Mouse (Mus musculus): ENCODE results near the gene Gnb1. TPM values are rescaled to one million over a fixed set of nuclear protein-coding genes. Genes with fewer than 3 reads are reported as not detected.

Gnb1 gene
- polyA plus RNA-seq, 1 experiment = 338 TPM

DNA sequence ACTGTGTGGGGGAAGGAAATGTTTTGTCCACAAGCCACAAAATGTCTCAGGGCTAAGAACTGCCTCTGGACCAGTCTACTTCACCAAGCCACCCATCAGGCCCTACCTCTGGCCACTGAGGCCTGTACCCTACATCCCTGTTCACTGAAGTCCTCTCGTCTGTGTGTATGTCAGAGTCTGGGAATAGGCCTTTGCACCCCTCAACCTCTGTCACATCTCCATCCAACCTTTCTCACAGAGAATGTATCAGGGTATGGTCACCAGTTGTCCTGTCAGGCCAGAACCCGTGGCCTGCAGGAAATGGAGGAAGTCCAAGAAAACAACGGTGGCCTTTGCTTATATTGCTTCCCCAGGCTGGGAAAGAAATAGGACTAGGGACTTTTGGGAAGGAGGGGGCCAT, 5.6 kb upstream of the Gnb1 start:
- no peak overlapping the region for H3ac ChIP-seq (ENCODE audit: control insufficient read depth, insufficient read length, low read depth)
- H3K4me3 ChIP-seq (ENCODE audit: insufficient read depth, poor library complexity, severe bottlenecking) = no peak overlapping the region
- H3K27me3 ChIP-seq (ENCODE audit: control insufficient read depth, insufficient read depth, insufficient read length) = no peaks in the 10 kb centered on the region
- TF ChIP-seq USF1 (IDR thresholded peaks at IDR 0.05; ENCODE audit: low read depth) (no peak), MYOD1 (IDR thresholded peaks at IDR 0.05; ENCODE audit: control insufficient read depth, insufficient read length, low read depth) (no peak), MAX (IDR thresholded peaks at IDR 0.05) (no peak), CEBPB (IDR thresholded peaks at IDR 0.05; ENCODE audit: low read depth) (no peak), CTCF (IDR thresholded peaks at IDR 0.05; ENCODE audit: control insufficient read depth, insufficient read depth, insufficient read length) (no peak), MYOG (IDR thresholded peaks at IDR 0.05; ENCODE audit: control insufficient read depth, extremely low read depth, insufficient read length) (no peak), FOSL1 (IDR thresholded peaks at IDR 0.05; ENCODE audit: insufficient read depth, low read length, poor library complexity, severe bottlenecking) (no peak)
- H3K79me3 ChIP-seq (ENCODE audit: low read depth) = no peaks in the 10 kb centered on the region
- no peaks in the 10 kb centered on the region for H3K36me3 ChIP-seq (ENCODE audit: control insufficient read depth, insufficient read depth)
- H3K79me2 ChIP-seq (ENCODE audit: control insufficient read depth, insufficient read depth) = no peaks in the 10 kb centered on the region

DNA sequence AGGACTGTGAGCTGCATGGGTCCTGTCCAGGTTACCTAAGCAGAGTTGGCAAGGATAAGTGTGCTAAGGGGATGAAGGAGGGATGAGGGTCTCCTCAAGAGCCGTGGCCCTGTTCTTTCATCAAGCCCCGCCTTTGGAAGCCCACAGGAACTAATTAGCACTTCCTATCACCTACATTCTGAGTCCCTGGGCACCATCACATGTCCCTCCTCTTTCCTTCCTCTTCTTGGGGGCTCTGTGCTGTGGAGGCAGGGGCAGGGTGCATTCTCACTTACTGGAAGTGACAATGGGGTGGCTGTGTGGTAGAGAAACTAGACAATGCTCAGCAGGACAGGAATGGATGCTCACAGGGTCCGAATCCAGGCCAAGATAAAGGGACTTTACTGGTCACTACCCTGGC, 3.4 kb upstream of the Gnb1 start:
- no peaks in the 10 kb centered on the region for H3K36me3 ChIP-seq (ENCODE audit: control insufficient read depth, insufficient read depth)
- peaks cover 14% of the 10 kb centered on the region for H3K79me3 ChIP-seq (ENCODE audit: low read depth)
- no peak overlapping the region for H3K4me3 ChIP-seq (ENCODE audit: insufficient read depth, poor library complexity, severe bottlenecking)
- TF ChIP-seq CEBPB (IDR thresholded peaks at IDR 0.05; ENCODE audit: low read depth) (no peak), CTCF (IDR thresholded peaks at IDR 0.05; ENCODE audit: control insufficient read depth, insufficient read depth, insufficient read length) (no peak), FOSL1 (IDR thresholded peaks at IDR 0.05; ENCODE audit: insufficient read depth, low read length, poor library complexity, severe bottlenecking) (no peak), MAX (IDR thresholded peaks at IDR 0.05) (no peak), USF1 (IDR thresholded peaks at IDR 0.05; ENCODE audit: low read depth) (no peak), MYOD1 (IDR thresholded peaks at IDR 0.05; ENCODE audit: control insufficient read depth, insufficient read length, low read depth) (no peak), MYOG (IDR thresholded peaks at IDR 0.05; ENCODE audit: control insufficient read depth, extremely low read depth, insufficient read length) (no peak)
- H3K27me3 ChIP-seq (ENCODE audit: control insufficient read depth, insufficient read depth, insufficient read length) = no peaks in the 10 kb centered on the region
- H3K79me2 ChIP-seq (ENCODE audit: control insufficient read depth, insufficient read depth) = peaks cover 19% of the 10 kb centered on the region
- H3ac ChIP-seq (ENCODE audit: control insufficient read depth, insufficient read length, low read depth) = no peak overlapping the region

DNA sequence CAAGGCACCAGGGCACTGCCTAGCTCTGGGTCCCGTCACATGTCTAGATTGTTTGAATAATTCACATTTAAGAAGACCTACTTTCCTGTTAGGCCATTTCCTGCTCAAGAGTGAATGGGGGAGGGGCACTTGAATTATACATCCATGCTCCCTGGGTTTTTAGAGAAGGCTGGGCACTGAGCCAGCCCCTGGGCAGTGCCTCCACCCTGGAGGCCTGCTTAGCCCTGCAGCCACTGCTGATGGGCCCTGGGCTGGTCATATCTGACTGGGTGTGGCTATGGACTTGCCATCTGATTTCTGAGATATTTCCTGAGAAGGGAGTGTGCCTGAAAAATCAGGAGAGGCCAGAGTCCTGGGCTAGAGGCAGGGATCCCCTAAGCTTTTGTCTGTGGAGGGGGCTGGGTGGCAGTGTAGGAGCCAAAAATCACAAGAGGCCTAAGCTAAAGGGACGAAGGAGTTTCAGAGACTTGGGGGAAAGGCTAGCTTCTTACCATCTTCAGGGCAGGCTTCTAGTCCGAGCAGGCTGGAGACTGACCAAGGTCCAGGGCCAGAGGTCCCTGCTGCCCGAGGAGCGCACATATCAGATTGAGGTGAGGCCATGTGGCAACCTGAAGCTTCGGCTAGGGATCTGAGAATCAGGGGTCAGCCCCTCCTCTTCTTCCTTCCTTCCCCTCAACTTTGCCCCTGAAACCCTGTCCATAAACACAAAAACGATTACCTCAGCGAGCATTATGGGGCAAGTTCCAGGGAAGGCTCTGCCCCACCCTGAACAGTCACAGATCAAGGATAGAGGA, 2.7 kb upstream of the Gnb1 start:
- Histone ChIP-seq H3K4me3 (ENCODE audit: insufficient read depth, poor library complexity, severe bottlenecking) (no peak overlapping the region), H3K27me3 (ENCODE audit: control insufficient read depth, insufficient read depth, insufficient read length) (no peaks in the 10 kb centered on the region), H3K79me2 (ENCODE audit: control insufficient read depth, insufficient read depth) (peaks cover 26% of the 10 kb centered on the region), H3K36me3 (ENCODE audit: control insufficient read depth, insufficient read depth) (no peaks in the 10 kb centered on the region), H3ac (ENCODE audit: control insufficient read depth, insufficient read length, low read depth) (peak overlapping the region; percentile 39), H3K79me3 (ENCODE audit: low read depth) (peaks cover 21% of the 10 kb centered on the region)
- TF ChIP-seq USF1 (IDR thresholded peaks at IDR 0.05; ENCODE audit: low read depth) = no peak
- TF ChIP-seq FOSL1 (IDR thresholded peaks at IDR 0.05; ENCODE audit: insufficient read depth, low read length, poor library complexity, severe bottlenecking) = no peak
- TF ChIP-seq CTCF (IDR thresholded peaks at IDR 0.05; ENCODE audit: control insufficient read depth, insufficient read depth, insufficient read length) = no peak
- no peak for TF ChIP-seq MAX (IDR thresholded peaks at IDR 0.05)
- TF ChIP-seq MYOG (IDR thresholded peaks at IDR 0.05; ENCODE audit: control insufficient read depth, extremely low read depth, insufficient read length) = no peak
- no peak for TF ChIP-seq CEBPB (IDR thresholded peaks at IDR 0.05; ENCODE audit: low read depth)
- TF ChIP-seq MYOD1 (IDR thresholded peaks at IDR 0.05; ENCODE audit: control insufficient read depth, insufficient read length, low read depth) = no peak

DNA sequence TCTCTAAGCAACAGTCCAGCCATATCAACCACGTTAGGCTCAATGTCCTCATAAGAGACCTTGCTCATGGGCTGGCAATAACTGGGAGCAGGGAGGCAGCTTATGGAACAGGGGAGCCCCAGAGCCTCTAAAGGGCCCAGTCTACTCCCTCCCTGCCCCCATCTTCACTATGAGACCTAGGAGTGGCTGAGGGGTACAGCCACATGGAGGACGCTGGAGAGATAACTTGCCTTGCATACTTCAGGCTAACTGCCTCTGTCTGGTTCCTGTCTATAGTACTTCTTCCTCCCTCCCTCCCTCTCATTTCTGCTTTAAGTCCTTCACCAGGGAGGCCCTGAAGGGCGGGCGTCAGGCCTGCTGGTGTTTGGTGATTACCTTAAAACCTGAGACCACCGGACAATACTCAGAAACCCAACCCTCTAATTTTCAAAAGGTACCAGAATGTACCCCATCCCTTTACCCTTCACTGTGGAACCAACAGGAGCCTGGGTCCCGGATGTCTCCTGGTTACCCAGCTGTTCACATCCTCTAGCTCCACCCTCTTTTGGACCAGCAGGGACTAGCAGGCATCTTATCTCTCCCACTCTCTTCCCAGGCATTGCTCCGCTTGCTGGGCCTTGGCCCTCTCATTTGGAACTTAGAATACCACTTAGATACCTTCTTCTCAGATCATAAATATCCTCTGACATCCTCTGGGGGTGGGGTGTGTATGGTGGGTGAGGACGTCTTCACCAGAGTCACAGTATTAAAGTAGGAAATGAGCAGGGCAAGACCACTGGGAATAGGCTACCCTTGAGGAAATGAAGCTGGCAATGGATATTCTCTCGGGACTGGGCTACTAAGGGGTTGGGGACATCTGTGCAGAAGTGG, 1.8 kb upstream of the Gnb1 start:
- Histone ChIP-seq H3ac (ENCODE audit: control insufficient read depth, insufficient read length, low read depth) (no peak overlapping the region), H3K79me2 (ENCODE audit: control insufficient read depth, insufficient read depth) (peaks cover 35% of the 10 kb centered on the region), H3K79me3 (ENCODE audit: low read depth) (peaks cover 30% of the 10 kb centered on the region), H3K36me3 (ENCODE audit: control insufficient read depth, insufficient read depth) (no peaks in the 10 kb centered on the region), H3K4me3 (ENCODE audit: insufficient read depth, poor library complexity, severe bottlenecking) (no peak overlapping the region), H3K27me3 (ENCODE audit: control insufficient read depth, insufficient read depth, insufficient read length) (no peaks in the 10 kb centered on the region)
- no peak for TF ChIP-seq MYOD1 (IDR thresholded peaks at IDR 0.05; ENCODE audit: control insufficient read depth, insufficient read length, low read depth)
- TF ChIP-seq CTCF (IDR thresholded peaks at IDR 0.05; ENCODE audit: control insufficient read depth, insufficient read depth, insufficient read length) = no peak
- no peak for TF ChIP-seq CEBPB (IDR thresholded peaks at IDR 0.05; ENCODE audit: low read depth)
- TF ChIP-seq MAX (IDR thresholded peaks at IDR 0.05) = no peak
- TF ChIP-seq MYOG (IDR thresholded peaks at IDR 0.05; ENCODE audit: control insufficient read depth, extremely low read depth, insufficient read length) = no peak
- TF ChIP-seq USF1 (IDR thresholded peaks at IDR 0.05; ENCODE audit: low read depth) = no peak
- no peak for TF ChIP-seq FOSL1 (IDR thresholded peaks at IDR 0.05; ENCODE audit: insufficient read depth, low read length, poor library complexity, severe bottlenecking)

DNA sequence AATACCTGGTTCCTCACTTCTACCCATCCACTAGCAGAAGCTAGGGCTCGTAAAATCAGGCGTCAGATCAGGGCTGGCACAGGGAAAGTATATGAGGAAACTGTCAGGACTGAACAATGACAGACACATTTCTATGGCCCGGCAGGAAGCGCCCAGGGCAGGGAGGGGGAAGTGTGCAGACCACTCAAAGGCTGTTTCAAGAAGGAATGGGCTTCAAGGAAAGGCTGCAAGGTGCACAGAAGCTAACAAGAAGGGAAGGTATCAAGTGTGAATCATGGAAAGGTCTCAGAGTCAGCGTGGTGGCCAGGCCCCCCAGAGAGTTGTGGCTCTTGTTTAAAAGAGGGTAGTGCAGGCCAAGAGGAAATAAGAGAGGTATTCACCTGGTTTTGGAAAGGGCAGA, 705 bp upstream of the Gnb1 start:
- Histone ChIP-seq H3K4me3 (ENCODE audit: insufficient read depth, poor library complexity, severe bottlenecking) (peak overlapping the region; percentile 100), H3K79me2 (ENCODE audit: control insufficient read depth, insufficient read depth) (peaks cover 46% of the 10 kb centered on the region), H3ac (ENCODE audit: control insufficient read depth, insufficient read length, low read depth) (no peak overlapping the region), H3K79me3 (ENCODE audit: low read depth) (peaks cover 41% of the 10 kb centered on the region), H3K27me3 (ENCODE audit: control insufficient read depth, insufficient read depth, insufficient read length) (no peaks in the 10 kb centered on the region), H3K36me3 (ENCODE audit: control insufficient read depth, insufficient read depth) (peaks cover 8% of the 10 kb centered on the region)
- no peak for TF ChIP-seq USF1 (IDR thresholded peaks at IDR 0.05; ENCODE audit: low read depth)
- no peak for TF ChIP-seq MAX (IDR thresholded peaks at IDR 0.05)
- TF ChIP-seq MYOD1 (IDR thresholded peaks at IDR 0.05; ENCODE audit: control insufficient read depth, insufficient read length, low read depth) = no peak
- no peak for TF ChIP-seq MYOG (IDR thresholded peaks at IDR 0.05; ENCODE audit: control insufficient read depth, extremely low read depth, insufficient read length)
- no peak for TF ChIP-seq CEBPB (IDR thresholded peaks at IDR 0.05; ENCODE audit: low read depth)
